Mouse (Mus musculus) liver, postnatal 0 days (tissue): ENCODE results near the gene Cipc. TPM values are rescaled to one million over a fixed set of nuclear protein-coding genes. Genes with fewer than 3 reads are reported as not detected.

Experiments used
- ATAC-seq: fragments of 200-750 bp; cut with Nextera tagmentation; 2 replicates; pipeline ENCODE4 v1.8.0; 2017; ENCODE audit warnings: mild to moderate bottlenecking, moderate library complexity
- DNase-seq: peaks from one replicate; pipeline ENCODE4 v3.0.0-alpha.2; 2016
- H3K27ac ChIP-seq: fragments of 300-500 bp; sonication (generic); 2 replicates; pipeline ENCODE4 v1.5.1; 2014; ENCODE audit warnings: antibody characterized with exemption, moderate library complexity, mild to moderate bottlenecking, low read depth
- H3K27me3 ChIP-seq: fragments of 300-500 bp; sonication (generic); 2 replicates; pipeline ENCODE4 v1.6.1; 2014; ENCODE audit warnings: low read length, control low read depth, mixed read lengths; ENCODE audit not compliant: insufficient read depth
- H3K36me3 ChIP-seq: fragments of 300-500 bp; sonication (generic); replicated peaks from 2 replicates; pipeline ENCODE4 v1.6.1; 2014; ENCODE audit warnings: mild to moderate bottlenecking, control low read depth, low read length, moderate library complexity, mixed read lengths; ENCODE audit not compliant: insufficient read depth
- H3K4me1 ChIP-seq: fragments of 300-500 bp; sonication (generic); 2 replicates; pipeline ENCODE4 v1.6.1; 2014; ENCODE audit warnings: antibody characterized with exemption, mild to moderate bottlenecking, control low read depth; ENCODE audit not compliant: insufficient read depth
- H3K4me2 ChIP-seq: fragments of 300-500 bp; sonication (generic); 2 replicates; pipeline ENCODE4 v1.6.1; 2014; ENCODE audit warnings: low read depth, mild to moderate bottlenecking, low read length, moderate library complexity, mixed read lengths
- H3K4me3 ChIP-seq: fragments of 300-500 bp; sonication (generic); 2 replicates; pipeline ENCODE4 v1.5.1; 2014; ENCODE audit warnings: low read depth, low read length
- H3K9ac ChIP-seq: fragments of 300-500 bp; sonication (generic); replicated peaks from 2 replicates; pipeline ENCODE4 v1.6.1; 2014; ENCODE audit warnings: mild to moderate bottlenecking, moderate library complexity
- H3K9me3 ChIP-seq: fragments of 300-500 bp; sonication (generic); 2 replicates; pipeline ENCODE4 v1.6.1; 2016; ENCODE audit warnings: mild to moderate bottlenecking, control low read depth, low read length, mixed read lengths
- CTCF ChIP-seq: sonication (generic); IDR thresholded peaks from 2 replicates; pipeline ENCODE4 v1.5.1; 2016; ENCODE audit warnings: antibody characterized with exemption, low read depth
- EP300 ChIP-seq: IDR thresholded peaks from 2 replicates; pipeline ENCODE4 v1.6.1; 2016; ENCODE audit warnings: antibody characterized with exemption, low read depth, mild to moderate bottlenecking
- WGBS: fragments of 180-500 bp; shearing (Covaris S2); extraction: QIAGEN DNeasy Blood & Tissue Kit; methylation state at CpG from one replicate; pipeline ENCODE4 v1.1.7; 2014; ENCODE audit not compliant: insufficient replicate concordance; 5-methylcytosine and 5-hydroxymethylcytosine counted together
- polyA plus RNA-seq: library from polyadenylated mRNA; unstranded; fragments of >200 nt; fragmentation: Nextera tagmentation; extraction: Ambion mirVana; gene quantifications from 2 replicates; pipeline ENCODE4 v1.2.1, GENCODE M21; 2015

Cipc gene
- polyA plus RNA-seq, 1 experiment from 2014 or later: 4.7 TPM

GRCm38 (mm10) chr12:86947681-86948401 lies 998 bp downstream of the Cipc start:
- Histone ChIP-seq H3K27me3 (no peaks in the 10 kb centered on the region), H3K4me3 (peak overlapping the region; percentile 87), H3K9me3 (no peaks in the 10 kb centered on the region), H3K4me1 (peaks cover 20% of the 10 kb centered on the region), H3K9ac (peak overlapping the region; percentile 89), H3K4me2 (peak overlapping the region; percentile 94), H3K36me3 (0 out of 2 replicates have a peak, but pooled peaks cover 2% of the 10 kb centered on the region), H3K27ac (peak overlapping the region; percentile 100)
- peak; percentile 9; the same call in 1 of the 2 replicates for ATAC-seq
- TF ChIP-seq EP300 (no peak), CTCF (no peak)
- 13% methylated on average over 26 of the region's 26 CpGs for WGBS
- peak; percentile 58 for DNase-seq

- TF ChIP-seq CTCF (no peak), EP300 (no peak)
- no peaks in the 10 kb centered on the region for H3K27me3 ChIP-seq
- ATAC-seq: no peak
- H3K9me3 ChIP-seq: no peaks in the 10 kb centered on the region
- peaks cover 20% of the 10 kb centered on the region for H3K4me1 ChIP-seq
- peak overlapping the region; percentile 94; the same call in 1 of the 2 replicates for H3K4me2 ChIP-seq
- no peak overlapping the region for H3K27ac ChIP-seq
- no peak overlapping the region; the same call in 1 of the 2 replicates for H3K9ac ChIP-seq
- 60% methylated on average over 6 of the region's 6 CpGs for WGBS
- no peak for DNase-seq
- H3K36me3 ChIP-seq: 0 out of 2 replicates have a peak, but pooled peaks cover 3% of the 10 kb centered on the region
- H3K4me3 ChIP-seq: no peak overlapping the region
Observed at GRCm38 (mm10) chr12:86948627-86949026, 1.8 kb downstream of the Cipc start.

DNA sequence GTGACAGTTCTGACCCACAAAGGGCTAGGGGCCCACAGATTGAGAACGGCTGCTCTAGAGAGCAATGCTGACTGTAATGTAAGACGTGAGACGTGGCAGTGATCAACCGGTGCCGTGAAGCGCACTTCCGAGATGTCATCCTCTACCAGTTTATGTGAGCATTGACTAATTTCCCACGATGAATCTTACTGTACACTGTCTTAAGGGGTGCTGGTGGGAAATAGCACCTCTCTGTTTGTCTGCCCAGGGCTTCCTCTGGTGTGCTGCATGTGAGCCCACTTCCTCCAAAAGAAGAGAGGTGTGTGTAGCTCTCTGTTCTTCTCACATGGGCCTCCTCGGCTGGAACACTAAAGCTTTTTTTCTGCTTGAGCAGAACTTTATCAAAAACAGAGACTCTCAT lies 2.7 kb downstream of the Cipc start:
- DNase-seq: no peak
- no peak overlapping the region for H3K27ac ChIP-seq
- H3K4me2 ChIP-seq: peak overlapping the region; percentile 22; the same call in 1 of the 2 replicates

DNA sequence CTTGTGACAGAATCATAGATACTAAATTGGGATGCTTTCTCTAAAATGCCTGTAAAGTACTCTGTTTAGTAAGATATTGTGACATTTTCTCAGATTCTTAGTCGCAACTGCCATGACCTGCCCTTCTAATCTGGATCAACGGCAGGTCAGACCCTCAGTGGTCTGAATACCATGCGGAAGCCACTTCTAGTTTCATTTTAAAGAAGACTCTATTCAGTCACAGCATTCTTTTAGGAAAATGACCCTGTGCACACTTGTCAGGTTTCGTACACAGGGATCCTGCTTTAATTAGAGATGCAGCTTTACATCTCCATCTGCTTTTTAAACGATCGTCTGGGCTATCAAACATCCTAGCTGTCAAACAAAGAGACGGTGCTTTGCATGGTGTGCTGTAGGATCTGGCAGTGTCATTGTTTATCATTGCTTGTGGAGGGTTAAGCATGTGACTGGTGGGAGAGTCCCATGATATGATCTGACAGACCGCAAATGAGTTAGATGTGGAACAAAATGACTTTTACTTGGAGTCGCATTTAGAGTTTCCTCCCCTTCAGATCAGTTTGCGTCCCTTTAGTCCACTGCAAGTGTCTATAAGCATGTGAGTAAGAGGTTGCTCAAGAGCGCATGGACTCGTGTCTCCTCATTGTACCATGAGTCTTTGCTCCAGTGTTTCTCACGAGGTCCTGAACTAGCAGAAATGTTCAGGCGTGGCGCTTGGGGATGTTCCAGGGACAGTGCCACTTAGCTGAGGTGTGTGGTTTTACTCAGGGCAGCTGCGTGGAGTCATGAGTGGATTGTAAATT lies 3.5 kb downstream of the Cipc start:
- ATAC-seq (no peak), DNase-seq (no peak)
- Histone ChIP-seq H3K9ac (no peak overlapping the region), H3K4me3 (0 out of 2 replicates have a peak overlapping the region, but pooled peaks have one; percentile 3), H3K4me2 (peak overlapping the region; percentile 53), H3K27me3 (no peaks in the 10 kb centered on the region), H3K27ac (no peak overlapping the region), H3K9me3 (no peaks in the 10 kb centered on the region), H3K4me1 (peaks cover 20% of the 10 kb centered on the region), H3K36me3 (peaks cover 8% of the 10 kb centered on the region)
- no peak for TF ChIP-seq EP300
- no peak for TF ChIP-seq CTCF
- 57% methylated on average over 16 of the region's 16 CpGs for WGBS

More for the DNA sequence above, 2.7 kb downstream of the Cipc start:
- H3K27me3 ChIP-seq: no peaks in the 10 kb centered on the region
- WGBS: 65% methylated on average over 9 of the region's 9 CpGs
- H3K9me3 ChIP-seq: no peaks in the 10 kb centered on the region
- H3K4me3 ChIP-seq: no peak overlapping the region
- TF ChIP-seq CTCF (no peak), EP300 (no peak)
- H3K36me3 ChIP-seq: peaks cover 8% of the 10 kb centered on the region
- peaks cover 20% of the 10 kb centered on the region for H3K4me1 ChIP-seq
- ATAC-seq: no peak
- H3K9ac ChIP-seq: no peak overlapping the region

- ATAC-seq (no peak), DNase-seq (no peak)
- TF ChIP-seq CTCF (no peak), EP300 (no peak)
- peak overlapping the region; percentile 53; the same call in 1 of the 2 replicates for H3K4me2 ChIP-seq
- H3K9ac ChIP-seq: no peak overlapping the region
- 91% methylated on average over 3 of the region's 3 CpGs for WGBS
- H3K27me3 ChIP-seq: no peaks in the 10 kb centered on the region
- H3K9me3 ChIP-seq: no peaks in the 10 kb centered on the region
- no peak overlapping the region for H3K27ac ChIP-seq
- H3K36me3 ChIP-seq: peaks cover 10% of the 10 kb centered on the region
- H3K4me3 ChIP-seq: no peak overlapping the region
- peaks cover 18% of the 10 kb centered on the region for H3K4me1 ChIP-seq
Observed at GRCm38 (mm10) chr12:86950961-86951360, 4.1 kb downstream of the Cipc start.

DNA sequence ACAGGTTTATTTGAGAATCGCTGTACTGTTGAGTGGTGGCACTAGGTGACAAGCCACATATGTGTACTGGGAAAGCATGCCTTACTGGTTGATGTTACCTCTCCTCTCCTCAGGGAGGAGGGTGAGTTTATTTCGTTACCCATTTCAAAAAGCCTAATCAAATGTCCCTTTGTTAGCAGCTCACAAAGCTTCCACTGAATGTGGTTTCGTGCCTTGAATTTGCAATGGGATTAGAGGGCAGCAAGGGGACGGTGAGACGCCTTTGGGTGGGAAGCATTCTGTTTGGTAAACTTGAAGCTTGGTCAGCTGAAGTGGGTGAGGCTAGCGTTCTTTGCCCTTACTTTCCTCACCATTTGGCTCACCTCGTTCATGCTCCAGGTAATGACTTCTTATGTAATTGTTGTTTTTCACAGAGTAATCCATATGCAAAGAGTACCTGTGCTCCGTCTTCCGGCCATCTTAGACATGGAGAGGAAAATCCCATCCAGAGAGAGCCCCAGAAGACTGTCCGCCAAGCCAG lies 5.5 kb downstream of the Cipc start:
- H3K27me3 ChIP-seq: no peaks in the 10 kb centered on the region
- H3K27ac ChIP-seq: no peak overlapping the region
- H3K4me1 ChIP-seq: peaks cover 14% of the 10 kb centered on the region
- DNase-seq: no peak
- peaks cover 20% of the 10 kb centered on the region for H3K36me3 ChIP-seq
- TF ChIP-seq CTCF: no peak
- no peak for TF ChIP-seq EP300
- no peak overlapping the region for H3K9ac ChIP-seq
- H3K4me3 ChIP-seq: no peak overlapping the region
- 90% methylated on average over 10 of the region's 10 CpGs for WGBS
- no peaks in the 10 kb centered on the region for H3K9me3 ChIP-seq
- ATAC-seq: no peak
- H3K4me2 ChIP-seq: no peak overlapping the region
